8 mouse cellular contexts compared by ENCODE assay signal in the genomic region with DNA sequence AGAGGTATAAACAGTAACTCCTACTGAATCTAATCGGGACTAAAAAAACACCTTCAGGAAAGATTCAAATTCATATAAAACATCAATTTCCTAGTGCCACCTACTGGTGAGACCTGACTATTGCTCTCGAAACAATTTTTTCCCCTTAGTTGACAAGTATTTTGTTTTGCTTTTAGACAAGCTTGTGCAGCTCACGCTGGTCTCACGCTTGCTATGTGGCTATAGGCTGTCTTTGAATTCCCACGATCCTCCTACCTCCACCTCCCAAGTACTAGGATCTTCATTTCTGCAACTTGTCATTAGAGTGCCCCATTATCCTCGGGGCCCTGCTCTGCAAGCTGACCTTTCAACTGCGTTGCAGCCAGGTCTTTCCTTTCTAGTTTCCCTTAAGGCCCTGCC. TPM values are rescaled to one million over a fixed set of nuclear protein-coding genes. Genes with fewer than 3 reads are reported as not detected.
DNase-seq lines count a peak whose midpoint lies in the region; ATAC-seq and TF ChIP-seq lines count a peak whose summit lies in the region.

No protein-coding gene starts in this region.

- DNase-seq in heart, postnatal 14 days: no peak
- DNase-seq in G1E (ENCODE audit: low spot score): peak; percentile 9
- DNase-seq in hindbrain, embryonic 11.5 days (ENCODE audit: low spot score): peak; percentile 73
- DNase-seq in midbrain, embryonic 14.5 days: peak; percentile 88
- DNase-seq in urinary bladder, postnatal 25 days (ENCODE audit: low spot score): no peak

- H3K4me2 ChIP-seq in heart, embryonic 12.5 days: peak overlapping the region; percentile 79
- peak overlapping the region; percentile 78 for H3K4me2 ChIP-seq in embryonic facial prominence, embryonic 12.5 days (replicated peaks)
- peak overlapping the region; percentile 80 for H3K4me2 ChIP-seq in hindbrain, embryonic 11.5 days (replicated peaks; ENCODE audit: low read depth, low read length)
- H3K4me2 ChIP-seq in limb, embryonic 12.5 days: peak overlapping the region; percentile 79
- H3K4me2 ChIP-seq in midbrain, embryonic 14.5 days (ENCODE audit: low read length): peak overlapping the region; percentile 81

- H3K27ac ChIP-seq in heart, embryonic 12.5 days (ENCODE audit: poor library complexity, severe bottlenecking): peak overlapping the region; percentile 72
- peak overlapping the region; percentile 77 for H3K27ac ChIP-seq in embryonic facial prominence, embryonic 12.5 days
- peak overlapping the region; percentile 70; the same call in 1 of the 2 replicates for H3K27ac ChIP-seq in hindbrain, embryonic 11.5 days (ENCODE audit: low read depth, low read length)
- peak overlapping the region; percentile 91 for H3K27ac ChIP-seq in limb, embryonic 12.5 days
- peak overlapping the region; percentile 43; the same call in 1 of the 2 replicates for H3K27ac ChIP-seq in midbrain, embryonic 14.5 days (replicated peaks; ENCODE audit: low read depth, low read length)

- intact Hi-C loops in heart, postnatal 14 days (cut with DNase I): loop anchor here (1.0 to 5.0 kb wide), 2 partner anchors 65 to 119 kb away; a partner anchor contains a TSS

- TF ChIP-seq CTCF in G1E (IDR thresholded peaks at IDR 0.05; ENCODE audit: low read depth, low read length): 0 out of 2 replicates have a peak, but pooled peaks have one; percentile 31

- H3K4me3 ChIP-seq in heart, embryonic 12.5 days: peak overlapping the region; percentile 71
- H3K4me3 ChIP-seq in G1E (ENCODE audit: low read depth, low read length): peak overlapping the region; percentile 83
- H3K4me3 ChIP-seq in embryonic facial prominence, embryonic 12.5 days: peak overlapping the region; percentile 91
- H3K4me3 ChIP-seq in hindbrain, embryonic 11.5 days (ENCODE audit: low read depth, low read length): peak overlapping the region; percentile 82
- peak overlapping the region; percentile 87 for H3K4me3 ChIP-seq in limb, embryonic 12.5 days (replicated peaks)
- peak overlapping the region; percentile 73 for H3K4me3 ChIP-seq in midbrain, embryonic 14.5 days (replicated peaks; ENCODE audit: low read depth, low read length)

- no peaks in the 10 kb centered on the region for H3K36me3 ChIP-seq in heart, embryonic 12.5 days
- peaks cover 13% of the 10 kb centered on the region for H3K36me3 ChIP-seq in G1E (replicated peaks)
- no peaks in the 10 kb centered on the region for H3K36me3 ChIP-seq in embryonic facial prominence, embryonic 12.5 days
- no peaks in the 10 kb centered on the region for H3K36me3 ChIP-seq in hindbrain, embryonic 11.5 days (ENCODE audit: control insufficient read depth, insufficient read depth, low read length)
- no peaks in the 10 kb centered on the region for H3K36me3 ChIP-seq in limb, embryonic 12.5 days
- no peaks in the 10 kb centered on the region for H3K36me3 ChIP-seq in midbrain, embryonic 14.5 days (ENCODE audit: control insufficient read depth, insufficient read depth, low read length)

- 0 out of 2 replicates have a peak overlapping the region, but pooled peaks have one; percentile 7 for H3K9ac ChIP-seq in heart, embryonic 12.5 days
- H3K9ac ChIP-seq in embryonic facial prominence, embryonic 12.5 days: no peak overlapping the region
- H3K9ac ChIP-seq in hindbrain, embryonic 11.5 days (ENCODE audit: low read depth, low read length): 0 out of 2 replicates have a peak overlapping the region, but pooled peaks have one; percentile 38
- 0 out of 2 replicates have a peak overlapping the region, but pooled peaks have one; percentile 27 for H3K9ac ChIP-seq in limb, embryonic 12.5 days (replicated peaks)
- peak overlapping the region; percentile 30; the same call in 1 of the 2 replicates for H3K9ac ChIP-seq in midbrain, embryonic 14.5 days (replicated peaks; ENCODE audit: low read length)

- H3K4me1 ChIP-seq in heart, embryonic 12.5 days (replicated peaks): peaks cover 17% of the 10 kb centered on the region
- H3K4me1 ChIP-seq in G1E (ENCODE audit: insufficient read depth, low read depth, low read length): peaks cover 29% of the 10 kb centered on the region
- peaks cover 10% of the 10 kb centered on the region for H3K4me1 ChIP-seq in embryonic facial prominence, embryonic 12.5 days
- no peaks in the 10 kb centered on the region; the same call in 1 of the 2 replicates for H3K4me1 ChIP-seq in hindbrain, embryonic 11.5 days (replicated peaks; ENCODE audit: control insufficient read depth, insufficient read depth, low read length)
- peaks cover 6% of the 10 kb centered on the region; the same call in 1 of the 2 replicates for H3K4me1 ChIP-seq in limb, embryonic 12.5 days (replicated peaks)
- H3K4me1 ChIP-seq in midbrain, embryonic 14.5 days (ENCODE audit: control insufficient read depth, insufficient read depth, low read length): peaks cover 13% of the 10 kb centered on the region

- no peaks in the 10 kb centered on the region for H3K27me3 ChIP-seq in heart, embryonic 12.5 days (replicated peaks)
- H3K27me3 ChIP-seq in G1E (ENCODE audit: insufficient read depth, low read length): peaks cover 15% of the 10 kb centered on the region
- H3K27me3 ChIP-seq in embryonic facial prominence, embryonic 12.5 days: no peaks in the 10 kb centered on the region
- H3K27me3 ChIP-seq in hindbrain, embryonic 11.5 days (ENCODE audit: control insufficient read depth, insufficient read depth, low read length): no peaks in the 10 kb centered on the region
- no peaks in the 10 kb centered on the region for H3K27me3 ChIP-seq in limb, embryonic 12.5 days
- no peaks in the 10 kb centered on the region for H3K27me3 ChIP-seq in midbrain, embryonic 14.5 days (ENCODE audit: control insufficient read depth, insufficient read depth, low read length)

- H3K9me3 ChIP-seq in heart, embryonic 12.5 days (replicated peaks): no peaks in the 10 kb centered on the region
- H3K9me3 ChIP-seq in G1E (replicated peaks): no peaks in the 10 kb centered on the region
- H3K9me3 ChIP-seq in embryonic facial prominence, embryonic 12.5 days: no peaks in the 10 kb centered on the region
- H3K9me3 ChIP-seq in hindbrain, embryonic 11.5 days (ENCODE audit: control insufficient read depth, low read length): no peaks in the 10 kb centered on the region
- no peaks in the 10 kb centered on the region for H3K9me3 ChIP-seq in limb, embryonic 12.5 days
- no peaks in the 10 kb centered on the region for H3K9me3 ChIP-seq in midbrain, embryonic 14.5 days (ENCODE audit: control insufficient read depth, low read length)

- no peak for ATAC-seq in heart, embryonic 12.5 days (ENCODE audit: insufficient number of reproducible peaks, low FRiP score)
- peak; percentile 9; the same call in 1 of the 2 replicates for ATAC-seq in G1E (ENCODE audit: extremely low read depth, insufficient number of reproducible peaks, low FRiP score, poor library complexity, severe bottlenecking)
- no peak; the same call in 1 of the 2 replicates for ATAC-seq in embryonic facial prominence, embryonic 12.5 days (ENCODE audit: insufficient number of reproducible peaks, insufficient read depth, low FRiP score, low TSS enrichment)
- no peak; the same call in 1 of the 2 replicates for ATAC-seq in hindbrain, embryonic 11.5 days (ENCODE audit: low FRiP score)
- peak; percentile 57; the same call in 1 of the 2 replicates for ATAC-seq in limb, embryonic 12.5 days (ENCODE audit: insufficient number of reproducible peaks, insufficient read depth, low FRiP score, low TSS enrichment, low read depth)
- ATAC-seq in midbrain, embryonic 14.5 days (ENCODE audit: low FRiP score, low TSS enrichment): no peak

- 0% methylated on average over 7 of the region's 7 CpGs for WGBS in heart, embryonic 12.5 days
- under 1% methylated on average over 7 of the region's 7 CpGs for WGBS in embryonic facial prominence, embryonic 12.5 days
- 1% methylated on average over 7 of the region's 7 CpGs for WGBS in hindbrain, embryonic 11.5 days
- under 1% methylated on average over 7 of the region's 7 CpGs for WGBS in limb, embryonic 12.5 days
- WGBS in midbrain, embryonic 14.5 days: under 1% methylated on average over 7 of the region's 7 CpGs

RNA-seq across cellular contexts. Expression of a gene that starts 0.5 kb away (rescaled TPM):
- polyA plus RNA-seq in heart, embryonic 12.5 days (2016; fragmentation: Nextera tagmentation; extraction: Ambion mirVana): 26.7 and 29.7 TPM in 2 replicates
- 10 to 100 TPM; 23.3 to 23.4 TPM for total RNA-seq in heart, postnatal 14 days (2021)
- total RNA-seq in G1E (2014; fragmentation: Nextera tagmentation): 13.7 TPM in 2 replicates
- total RNA-seq in G1E (2017): 17.3 and 20.3 TPM in 2 replicates
- 1.1 and 1.4 TPM in 2 replicates for polyA plus RNA-seq in G1E (2012)
- 30.4 and 31.2 TPM in 2 replicates for polyA plus RNA-seq in embryonic facial prominence, embryonic 12.5 days (2016; fragmentation: Nextera tagmentation; extraction: Ambion mirVana)
- polyA plus RNA-seq in hindbrain, embryonic 11.5 days (2014; fragmentation: Nextera tagmentation; extraction: Ambion mirVana): 29.9 and 33.6 TPM in 2 replicates
- 30.9 and 32.9 TPM in 2 replicates for polyA plus RNA-seq in limb, embryonic 12.5 days (2016; fragmentation: Nextera tagmentation; extraction: Ambion mirVana)
- 32.4 and 39.0 TPM in 2 replicates for polyA plus RNA-seq in midbrain, embryonic 14.5 days (2014; fragmentation: Nextera tagmentation; extraction: Ambion mirVana)

RNA-seq across cellular contexts. Expression of a gene that starts 45.4 kb away (rescaled TPM):
- 1.0 and 1.5 TPM in 2 replicates for polyA plus RNA-seq in heart, embryonic 12.5 days (2016; fragmentation: Nextera tagmentation; extraction: Ambion mirVana)
- total RNA-seq in heart, postnatal 14 days (2021): under 1 TPM; 0.73 to 0.98 TPM
- total RNA-seq in G1E (2014; fragmentation: Nextera tagmentation) (not detected in 2 replicates), G1E (2017) (0.06 and 0.33 TPM in 2 replicates)
- not detected in 2 replicates for polyA plus RNA-seq in G1E (2012)
- 3.4 TPM in 2 replicates for polyA plus RNA-seq in embryonic facial prominence, embryonic 12.5 days (2016; fragmentation: Nextera tagmentation; extraction: Ambion mirVana)
- 2.1 TPM in 2 replicates for polyA plus RNA-seq in hindbrain, embryonic 11.5 days (2014; fragmentation: Nextera tagmentation; extraction: Ambion mirVana)
- polyA plus RNA-seq in limb, embryonic 12.5 days (2016; fragmentation: Nextera tagmentation; extraction: Ambion mirVana): 2.3 and 3.0 TPM in 2 replicates
- polyA plus RNA-seq in midbrain, embryonic 14.5 days (2014; fragmentation: Nextera tagmentation; extraction: Ambion mirVana): 1.4 and 1.7 TPM in 2 replicates

Comparison
In these comparisons a context has a peak if more than half of its experiments do, and no peak if none do; other contexts are left out.
1. ATAC-seq: peak in G1E (single experiment) and limb, embryonic 12.5 days (single experiment); none in heart, embryonic 12.5 days (single experiment), embryonic facial prominence, embryonic 12.5 days (single experiment), hindbrain, embryonic 11.5 days (single experiment) and midbrain, embryonic 14.5 days (single experiment).
2. DNase-seq: peak in G1E (single experiment), hindbrain, embryonic 11.5 days (single experiment) and midbrain, embryonic 14.5 days (single experiment); none in heart, postnatal 14 days (0 of 2) and urinary bladder, postnatal 25 days (single experiment).
3. RNA of a gene that starts 0.5 kb away (polyA plus RNA-seq): 32.4 to 39.0 TPM in midbrain, embryonic 14.5 days, 29.9 to 33.6 TPM in hindbrain, embryonic 11.5 days, 30.9 to 32.9 TPM in limb, embryonic 12.5 days, 30.4 to 31.2 TPM in embryonic facial prominence, embryonic 12.5 days and 26.7 to 29.7 TPM in heart, embryonic 12.5 days; 1.1 to 1.4 TPM in G1E; every median in the first group is over 10 times any median in the second.
4. Peak in every context shown above with its lines, with median percentiles within 50 percentile points of each other: H3K27ac ChIP-seq, H3K4me2 ChIP-seq and H3K4me3 ChIP-seq.